Mouse (Mus musculus): Measurements from ENCODE around the gene Adora2a.

GRCm38 (mm10) chr10:75325821-75326220, 9.1 kb downstream of the Adora2a start:
- TF ChIP-seq CTCF (IDR thresholded peaks at IDR 0.05) (no peak), POLR2A (IDR thresholded peaks at IDR 0.05; ENCODE audit: insufficient read depth, low read depth, low read length) (no peak)

All from heart, adult 2 months (tissue).